Mouse (Mus musculus): ENCODE results near the gene Spsb4. TPM values are rescaled to one million over a fixed set of nuclear protein-coding genes. Genes with fewer than 3 reads are reported as not detected.

Gene Spsb4
- total and polyA plus RNA-seq, 3 experiments = 4.2 to 9.1 (median 7.2) TPM

- WGBS = 9% methylated on average over 9 of the region's 9 CpGs
- TF ChIP-seq CTCF (IDR thresholded peaks at IDR 0.05) (no peak), EP300 (IDR thresholded peaks at IDR 0.05; ENCODE audit: insufficient read depth, low read depth, low read length) (0 out of 2 replicates have a peak, but pooled peaks have one; percentile 5)
These were observed 66.2 kb downstream of the Spsb4 start for GRCm38 (mm10) chr9:96952310-96952975.

GRCm38 (mm10) chr9:96949551-96949950, 69.1 kb downstream of the Spsb4 start:
- H3K4me3 ChIP-seq = no peak overlapping the region
- peaks cover 9% of the 10 kb centered on the region; the same call in 1 of the 2 replicates for H3K4me1 ChIP-seq (ENCODE audit: control insufficient read depth, insufficient read depth, low read length)
- H3K36me3 ChIP-seq (ENCODE audit: control insufficient read depth, insufficient read depth, low read length) = no peaks in the 10 kb centered on the region
- H3K27ac ChIP-seq = no peak overlapping the region
- WGBS = 70% methylated on average over 9 of the region's 9 CpGs
- H3K79me2 ChIP-seq (replicated peaks; ENCODE audit: control insufficient read depth, insufficient read depth, low read length) = no peaks in the 10 kb centered on the region
- TF ChIP-seq POLR2A (IDR thresholded peaks at IDR 0.05; ENCODE audit: insufficient read depth, low read depth, low read length) (no peak), CTCF (IDR thresholded peaks at IDR 0.05) (no peak), EP300 (IDR thresholded peaks at IDR 0.05; ENCODE audit: insufficient read depth, low read depth, low read length) (no peak)
- H3K9ac ChIP-seq (ENCODE audit: low read depth, low read length) = no peak overlapping the region
- intact Hi-C loops (cut with DNase I) = no loop called here
- H3K27me3 ChIP-seq (ENCODE audit: control insufficient read depth, insufficient read depth, low read length) = no peaks in the 10 kb centered on the region
- DNase-seq = no peak

More at GRCm38 (mm10) chr9:96952310-96952975, 66.2 kb downstream of the Spsb4 start:
- H3K4me3 ChIP-seq = no peak overlapping the region
- intact Hi-C loops (cut with DNase I) = loop anchor here (5.0 kb wide), 1 partner anchor 195 kb away; no protein-coding TSS in a partner anchor
- no peaks in the 10 kb centered on the region for H3K36me3 ChIP-seq (ENCODE audit: control insufficient read depth, insufficient read depth, low read length)
- peak overlapping the region; percentile 82 for H3K27ac ChIP-seq
- no peak overlapping the region for H3K9ac ChIP-seq (ENCODE audit: low read depth, low read length)
- no peaks in the 10 kb centered on the region for H3K27me3 ChIP-seq (ENCODE audit: control insufficient read depth, insufficient read depth, low read length)
- DNase-seq = no peak
- no peaks in the 10 kb centered on the region for H3K79me2 ChIP-seq (replicated peaks; ENCODE audit: control insufficient read depth, insufficient read depth, low read length)
- peaks cover 10% of the 10 kb centered on the region for H3K4me1 ChIP-seq (ENCODE audit: control insufficient read depth, insufficient read depth, low read length)

GRCm38 (mm10) chr9:96948546-96948945, 70.1 kb downstream of the Spsb4 start:
- H3K27me3 ChIP-seq (ENCODE audit: control insufficient read depth, insufficient read depth, low read length) = no peaks in the 10 kb centered on the region
- H3K4me1 ChIP-seq (ENCODE audit: control insufficient read depth, insufficient read depth, low read length) = peaks cover 9% of the 10 kb centered on the region; the same call in 1 of the 2 replicates
- H3K9ac ChIP-seq (ENCODE audit: low read depth, low read length) = no peak overlapping the region
- H3K79me2 ChIP-seq (replicated peaks; ENCODE audit: control insufficient read depth, insufficient read depth, low read length) = no peaks in the 10 kb centered on the region
- intact Hi-C loops (cut with DNase I) = no loop called here
- no peak overlapping the region for H3K27ac ChIP-seq
- TF ChIP-seq CTCF (IDR thresholded peaks at IDR 0.05) = no peak
- TF ChIP-seq EP300 (IDR thresholded peaks at IDR 0.05; ENCODE audit: insufficient read depth, low read depth, low read length) = no peak
- TF ChIP-seq POLR2A (IDR thresholded peaks at IDR 0.05; ENCODE audit: insufficient read depth, low read depth, low read length) = no peak
- H3K36me3 ChIP-seq (ENCODE audit: control insufficient read depth, insufficient read depth, low read length) = no peaks in the 10 kb centered on the region
- DNase-seq = no peak
- WGBS = 86% methylated on average over 5 of the region's 5 CpGs
- H3K4me3 ChIP-seq = no peak overlapping the region

GRCm38 (mm10) chr9:96947171-96947570, 71.5 kb downstream of the Spsb4 start:
- intact Hi-C loops (cut with DNase I) = no loop called here
- peaks cover 5% of the 10 kb centered on the region; the same call in 1 of the 2 replicates for H3K4me1 ChIP-seq (ENCODE audit: control insufficient read depth, insufficient read depth, low read length)
- H3K27ac ChIP-seq = no peak overlapping the region
- H3K9ac ChIP-seq (ENCODE audit: low read depth, low read length) = no peak overlapping the region
- no peaks in the 10 kb centered on the region for H3K27me3 ChIP-seq (ENCODE audit: control insufficient read depth, insufficient read depth, low read length)
- DNase-seq = no peak
- H3K79me2 ChIP-seq (replicated peaks; ENCODE audit: control insufficient read depth, insufficient read depth, low read length) = no peaks in the 10 kb centered on the region
- 75% methylated on average over 5 of the region's 5 CpGs for WGBS
- H3K4me3 ChIP-seq = no peak overlapping the region
- no peak for TF ChIP-seq CTCF (IDR thresholded peaks at IDR 0.05)
- no peak for TF ChIP-seq POLR2A (IDR thresholded peaks at IDR 0.05; ENCODE audit: insufficient read depth, low read depth, low read length)
- no peak for TF ChIP-seq EP300 (IDR thresholded peaks at IDR 0.05; ENCODE audit: insufficient read depth, low read depth, low read length)
- H3K36me3 ChIP-seq (ENCODE audit: control insufficient read depth, insufficient read depth, low read length) = no peaks in the 10 kb centered on the region

GRCm38 (mm10) chr9:96944517-96944916, 74.1 kb downstream of the Spsb4 start:
- no peak for DNase-seq
- no peaks in the 10 kb centered on the region for H3K27me3 ChIP-seq (ENCODE audit: control insufficient read depth, insufficient read depth, low read length)
- H3K9ac ChIP-seq (ENCODE audit: low read depth, low read length) = no peak overlapping the region
- H3K4me3 ChIP-seq = no peak overlapping the region
- no peak for TF ChIP-seq EP300 (IDR thresholded peaks at IDR 0.05; ENCODE audit: insufficient read depth, low read depth, low read length)
- no peak for TF ChIP-seq CTCF (IDR thresholded peaks at IDR 0.05)
- no peak for TF ChIP-seq POLR2A (IDR thresholded peaks at IDR 0.05; ENCODE audit: insufficient read depth, low read depth, low read length)
- no peaks in the 10 kb centered on the region for H3K36me3 ChIP-seq (ENCODE audit: control insufficient read depth, insufficient read depth, low read length)
- no peaks in the 10 kb centered on the region for H3K79me2 ChIP-seq (replicated peaks; ENCODE audit: control insufficient read depth, insufficient read depth, low read length)
- no peak overlapping the region for H3K27ac ChIP-seq
- intact Hi-C loops (cut with DNase I) = no loop called here
- 71% methylated on average over 16 of the region's 16 CpGs for WGBS
- H3K4me1 ChIP-seq (ENCODE audit: control insufficient read depth, insufficient read depth, low read length) = no peaks in the 10 kb centered on the region

- intact Hi-C loops (cut with DNase I) = no loop called here
- Histone ChIP-seq H3K79me2 (replicated peaks; ENCODE audit: control insufficient read depth, insufficient read depth, low read length) (no peaks in the 10 kb centered on the region), H3K36me3 (ENCODE audit: control insufficient read depth, insufficient read depth, low read length) (no peaks in the 10 kb centered on the region), H3K9ac (ENCODE audit: low read depth, low read length) (no peak overlapping the region), H3K4me1 (ENCODE audit: control insufficient read depth, insufficient read depth, low read length) (no peaks in the 10 kb centered on the region), H3K4me3 (no peak overlapping the region), H3K27me3 (ENCODE audit: control insufficient read depth, insufficient read depth, low read length) (no peaks in the 10 kb centered on the region), H3K27ac (no peak overlapping the region)
- WGBS = 84% methylated on average over 3 of the region's 3 CpGs
- no peak for DNase-seq
- TF ChIP-seq POLR2A (IDR thresholded peaks at IDR 0.05; ENCODE audit: insufficient read depth, low read depth, low read length) (no peak), CTCF (IDR thresholded peaks at IDR 0.05) (peak; percentile 17; the same call in 1 of the 2 replicates), EP300 (IDR thresholded peaks at IDR 0.05; ENCODE audit: insufficient read depth, low read depth, low read length) (no peak)
These were observed 75.7 kb downstream of the Spsb4 start for GRCm38 (mm10) chr9:96942975-96943374.

Measured in heart, adult 2 months (tissue).